Mouse (Mus musculus) neural tube, embryonic 14.5 days (tissue): ENCODE results near the gene Tmpo. TPM values are rescaled to one million over a fixed set of nuclear protein-coding genes. Genes with fewer than 3 reads are reported as not detected.

Source experiments
- ATAC-seq: fragments of 200-750 bp; cut with Nextera tagmentation; 2 replicates; pipeline ENCODE4 v1.8.0; 2017; ENCODE audit warnings: low read depth, mild to moderate bottlenecking, moderate TSS enrichment, moderate library complexity
- H3K27ac ChIP-seq: fragments of 300-500 bp; sonication (generic); 2 replicates; pipeline ENCODE4 v1.5.1; 2014; ENCODE audit warnings: low read depth, mild to moderate bottlenecking, control low read depth, low read length, moderate library complexity, mixed read lengths
- H3K27me3 ChIP-seq: fragments of 300-500 bp; sonication (generic); 2 replicates; pipeline ENCODE4 v1.6.1; 2014; ENCODE audit warnings: low read length; ENCODE audit not compliant: control insufficient read depth, insufficient read depth
- H3K36me3 ChIP-seq: fragments of 300-500 bp; sonication (generic); 2 replicates; pipeline ENCODE4 v1.6.1; 2014; ENCODE audit warnings: low read length, mixed read lengths; ENCODE audit not compliant: control insufficient read depth, insufficient read depth
- H3K4me1 ChIP-seq: fragments of 300-500 bp; sonication (generic); 2 replicates; pipeline ENCODE4 v1.6.1; 2014; ENCODE audit warnings: low read length; ENCODE audit not compliant: control insufficient read depth, insufficient read depth
- H3K4me2 ChIP-seq: fragments of 300-500 bp; sonication (generic); 2 replicates; pipeline ENCODE4 v1.6.1; 2014; ENCODE audit warnings: mild to moderate bottlenecking, low read depth, low read length, control low read depth
- H3K4me3 ChIP-seq: fragments of 300-500 bp; sonication (generic); 2 replicates; pipeline ENCODE4 v1.5.1; 2014; ENCODE audit warnings: low read depth, low read length, control low read depth, mixed read lengths
- H3K9ac ChIP-seq: fragments of 300-500 bp; sonication (generic); replicated peaks from 2 replicates; pipeline ENCODE4 v1.6.1; 2014; ENCODE audit warnings: low read depth, mild to moderate bottlenecking, control low read depth, low read length, mixed read lengths
- H3K9me3 ChIP-seq: fragments of 300-500 bp; sonication (generic); 2 replicates; pipeline ENCODE4 v1.6.1; 2016; ENCODE audit warnings: low read length; ENCODE audit not compliant: control insufficient read depth
- WGBS: fragments of 180-500 bp; shearing (Covaris S2); extraction: QIAGEN DNeasy Blood & Tissue Kit; methylation state at CpG from one replicate; pipeline ENCODE4 v1.1.7; 2014; 5-methylcytosine and 5-hydroxymethylcytosine counted together
- polyA plus RNA-seq: library from polyadenylated mRNA; unstranded; fragments of >200 nt; fragmentation: Nextera tagmentation; extraction: Ambion mirVana; gene quantifications from 2 replicates; pipeline ENCODE4 v1.2.1, GENCODE M21; 2014

Tmpo gene
- polyA plus RNA-seq, 1 experiment from 2014 or later, result 96.1 TPM

DNA sequence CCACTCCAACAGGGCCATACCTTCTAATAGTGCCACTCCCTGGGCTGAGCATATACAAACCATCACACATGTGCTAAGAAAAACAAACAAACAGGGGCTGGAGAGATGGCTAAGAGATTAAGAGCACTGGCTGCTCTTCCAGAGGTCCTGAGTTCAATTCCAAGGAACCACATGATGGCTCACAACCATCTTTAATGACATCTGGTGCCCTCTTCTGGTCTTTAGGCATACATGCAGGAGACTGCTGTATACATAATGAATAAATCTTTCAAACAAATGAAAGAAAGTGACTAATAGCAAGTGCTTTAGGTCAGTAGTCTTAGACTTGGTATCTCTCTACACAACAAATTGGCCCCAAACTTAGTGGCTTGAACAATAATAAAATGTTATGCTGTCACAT is 26.2 kb upstream of the Tmpo start:
- Histone ChIP-seq H3K9me3 (no peaks in the 10 kb centered on the region), H3K4me2 (no peak overlapping the region), H3K27me3 (no peaks in the 10 kb centered on the region), H3K4me1 (0 out of 2 replicates have a peak, but pooled peaks cover 3% of the 10 kb centered on the region), H3K4me3 (no peak overlapping the region), H3K36me3 (no peaks in the 10 kb centered on the region), H3K9ac (no peak overlapping the region), H3K27ac (no peak overlapping the region)
- no peak for ATAC-seq

GRCm38 (mm10) chr10:91205632-91206031 is 24.5 kb upstream of the Tmpo start:
- Histone ChIP-seq H3K27ac (no peak overlapping the region), H3K4me3 (no peak overlapping the region), H3K4me1 (0 out of 2 replicates have a peak, but pooled peaks cover 3% of the 10 kb centered on the region), H3K4me2 (no peak overlapping the region), H3K36me3 (no peaks in the 10 kb centered on the region), H3K27me3 (no peaks in the 10 kb centered on the region), H3K9ac (no peak overlapping the region), H3K9me3 (no peaks in the 10 kb centered on the region)
- WGBS, result 82% methylated on average over 6 of the region's 6 CpGs
- no peak for ATAC-seq

- Histone ChIP-seq H3K27me3 (no peaks in the 10 kb centered on the region), H3K36me3 (no peaks in the 10 kb centered on the region), H3K4me3 (no peak overlapping the region), H3K27ac (no peak overlapping the region), H3K9me3 (no peaks in the 10 kb centered on the region), H3K4me2 (no peak overlapping the region), H3K4me1 (no peaks in the 10 kb centered on the region), H3K9ac (no peak overlapping the region)
- ATAC-seq, result no peak
- 88% methylated on average over 3 of the region's 3 CpGs for WGBS
These were observed 19.5 kb upstream of the Tmpo start for GRCm38 (mm10) chr10:91200581-91200980.

- 76% methylated on average over 1 of the region's 1 CpGs for WGBS
- no peak for ATAC-seq
- Histone ChIP-seq H3K27me3 (no peaks in the 10 kb centered on the region), H3K27ac (no peak overlapping the region), H3K36me3 (no peaks in the 10 kb centered on the region), H3K4me1 (no peaks in the 10 kb centered on the region), H3K9ac (no peak overlapping the region), H3K9me3 (no peaks in the 10 kb centered on the region), H3K4me2 (no peak overlapping the region), H3K4me3 (no peak overlapping the region)
These were observed 18.2 kb upstream of the Tmpo start for GRCm38 (mm10) chr10:91199238-91199780.

DNA sequence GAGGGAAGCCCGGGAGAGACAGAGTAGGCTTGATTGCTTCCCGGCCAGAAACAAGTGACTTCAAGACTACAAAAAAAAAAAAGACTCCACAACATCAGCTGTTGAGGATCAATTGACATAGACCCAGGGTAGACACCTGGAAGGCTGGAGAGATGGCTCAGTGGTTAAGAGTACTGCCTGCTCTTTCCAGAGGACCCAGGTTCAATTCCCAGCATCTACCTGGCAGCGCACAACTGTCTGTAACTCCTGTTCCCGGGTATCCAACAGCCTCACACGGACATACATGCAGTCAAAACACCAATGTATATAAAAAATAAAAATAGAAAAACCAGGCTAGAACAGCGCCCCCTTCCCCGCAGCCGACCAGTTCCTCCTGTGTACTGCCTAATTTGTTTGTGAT is 16.6 kb upstream of the Tmpo start:
- Histone ChIP-seq H3K4me2 (no peak overlapping the region), H3K27me3 (no peaks in the 10 kb centered on the region), H3K4me3 (no peak overlapping the region), H3K9ac (no peak overlapping the region), H3K9me3 (no peaks in the 10 kb centered on the region), H3K27ac (no peak overlapping the region), H3K4me1 (no peaks in the 10 kb centered on the region), H3K36me3 (no peaks in the 10 kb centered on the region)
- WGBS, result 95% methylated on average over 8 of the region's 8 CpGs
- ATAC-seq, result no peak

GRCm38 (mm10) chr10:91196778-91197177 is 15.7 kb upstream of the Tmpo start:
- Histone ChIP-seq H3K9ac (no peak overlapping the region), H3K4me1 (no peaks in the 10 kb centered on the region), H3K4me2 (no peak overlapping the region), H3K36me3 (no peaks in the 10 kb centered on the region), H3K27ac (no peak overlapping the region), H3K4me3 (no peak overlapping the region), H3K27me3 (no peaks in the 10 kb centered on the region), H3K9me3 (no peaks in the 10 kb centered on the region)
- WGBS, result 92% methylated on average over 1 of the region's 1 CpGs
- no peak for ATAC-seq

GRCm38 (mm10) chr10:91195680-91196079 is 14.6 kb upstream of the Tmpo start:
- WGBS, result 92% methylated on average over 5 of the region's 5 CpGs
- no peaks in the 10 kb centered on the region for H3K27me3 ChIP-seq
- H3K36me3 ChIP-seq, result no peaks in the 10 kb centered on the region
- no peak overlapping the region for H3K4me2 ChIP-seq
- no peak for ATAC-seq
- no peak overlapping the region for H3K27ac ChIP-seq
- no peak overlapping the region for H3K4me3 ChIP-seq
- H3K9ac ChIP-seq, result no peak overlapping the region
- no peaks in the 10 kb centered on the region for H3K4me1 ChIP-seq
- H3K9me3 ChIP-seq, result no peaks in the 10 kb centered on the region

GRCm38 (mm10) chr10:91195091-91195490 is 14.0 kb upstream of the Tmpo start:
- ATAC-seq, result no peak
- WGBS, result 85% methylated on average over 14 of the region's 14 CpGs
- H3K27ac ChIP-seq, result no peak overlapping the region
- H3K4me3 ChIP-seq, result no peak overlapping the region
- no peaks in the 10 kb centered on the region for H3K9me3 ChIP-seq
- H3K27me3 ChIP-seq, result no peaks in the 10 kb centered on the region
- H3K4me1 ChIP-seq, result no peaks in the 10 kb centered on the region
- H3K9ac ChIP-seq, result no peak overlapping the region
- no peak overlapping the region for H3K4me2 ChIP-seq
- H3K36me3 ChIP-seq, result no peaks in the 10 kb centered on the region

GRCm38 (mm10) chr10:91191851-91192250 is 10.7 kb upstream of the Tmpo start:
- 92% methylated on average over 5 of the region's 5 CpGs for WGBS

More at GRCm38 (mm10) chr10:91191851-91192250, 10.7 kb upstream of the Tmpo start:
- Histone ChIP-seq H3K4me3 (no peak overlapping the region), H3K36me3 (no peaks in the 10 kb centered on the region), H3K4me2 (no peak overlapping the region), H3K9me3 (no peaks in the 10 kb centered on the region), H3K27me3 (no peaks in the 10 kb centered on the region), H3K4me1 (0 out of 2 replicates have a peak, but pooled peaks cover 3% of the 10 kb centered on the region), H3K9ac (no peak overlapping the region), H3K27ac (no peak overlapping the region)
- ATAC-seq, result no peak
